Mouse (Mus musculus) lung, adult 2 months (tissue): ENCODE data around the gene Acsm2.

Experiments
- CTCF ChIP-seq: fragments of 200-500 bp; IDR thresholded peaks from 2 replicates; pipeline ENCODE4 v1.5.1; 2011; ENCODE audit warnings: mild to moderate bottlenecking, low read length, control low read depth; ENCODE audit not compliant: insufficient read depth
- POLR2A ChIP-seq: fragments of 200-500 bp; IDR thresholded peaks from 2 replicates; pipeline ENCODE4 v1.6.1; 2011; ENCODE audit warnings: low read depth, mild to moderate bottlenecking, control low read depth, low read length, borderline replicate concordance; ENCODE audit errors: extremely low read depth

GRCm38 (mm10) chr7:119616531-119616930, 62.4 kb downstream of the Acsm2 start:
- TF ChIP-seq POLR2A (no peak), CTCF (no peak)
